Mouse (Mus musculus) heart, postnatal 0 days (tissue): ENCODE results near the gene Steap2.

Source experiments
- CTCF ChIP-seq: IDR thresholded peaks from 2 replicates; pipeline ENCODE4 v1.5.1; 2016; ENCODE audit warnings: antibody characterized with exemption, control low read depth, low read depth
- EP300 ChIP-seq: IDR thresholded peaks from 2 replicates; pipeline ENCODE4 v1.6.1; 2016; ENCODE audit warnings: antibody characterized with exemption, low read depth

GRCm38 (mm10) chr5:5679459-5679858 lies 14.9 kb downstream of the Steap2 start:
- TF ChIP-seq CTCF (no peak), EP300 (no peak)
